Mouse (Mus musculus): ENCODE data around the gene Arf6. TPM values are rescaled to one million over a fixed set of nuclear protein-coding genes. Genes with fewer than 3 reads are reported as not detected.
A peak's percentile ranks its signal among the peaks of the same experiment; 100 is the strongest.
"Not testable (repeated sequence)": the region's sequence is repeated elsewhere in the genome, so short reads cannot be mapped to it uniquely, and the experiment has no call there.

Arf6 gene
- polyA plus RNA-seq, 1 experiment from 2014 or later = 33.8 TPM

GRCm38 (mm10) chr12:69378558-69379454, 6.9 kb downstream of the Arf6 start:
- TF ChIP-seq EP300 (IDR thresholded peaks at IDR 0.05; ENCODE audit: low read depth) = no peak
- no peak for TF ChIP-seq CTCF (IDR thresholded peaks at IDR 0.05; ENCODE audit: low read depth)
- 84% methylated on average over 11 of the region's 11 CpGs for WGBS (ENCODE audit: insufficient replicate concordance)
- Histone ChIP-seq H3K27ac (ENCODE audit: low read depth) (no peak overlapping the region), H3K4me2 (ENCODE audit: low read depth, low read length) (no peak overlapping the region), H3K9ac (replicated peaks) (no peak overlapping the region), H3K27me3 (ENCODE audit: insufficient read depth, low read length) (no peaks in the 10 kb centered on the region), H3K36me3 (replicated peaks; ENCODE audit: insufficient read depth, low read length) (peaks cover 3% of the 10 kb centered on the region; the same call in 1 of the 2 replicates), H3K4me3 (ENCODE audit: low read depth, low read length) (no peak overlapping the region), H3K9me3 (ENCODE audit: low read length) (no peaks in the 10 kb centered on the region), H3K4me1 (ENCODE audit: insufficient read depth) (peaks cover 13% of the 10 kb centered on the region; the same call in 1 of the 2 replicates)
- ATAC-seq (no peak), DNase-seq (no peak)

GRCm38 (mm10) chr12:69382880-69383279, 10.9 kb downstream of the Arf6 start:
- no peak for TF ChIP-seq EP300 (IDR thresholded peaks at IDR 0.05; ENCODE audit: low read depth)
- no peak for TF ChIP-seq CTCF (IDR thresholded peaks at IDR 0.05; ENCODE audit: low read depth)
- Histone ChIP-seq H3K9me3 (ENCODE audit: low read length) (no peaks in the 10 kb centered on the region), H3K4me1 (ENCODE audit: insufficient read depth) (peaks cover 7% of the 10 kb centered on the region), H3K4me2 (ENCODE audit: low read depth, low read length) (no peak overlapping the region), H3K27ac (ENCODE audit: low read depth) (no peak overlapping the region), H3K4me3 (ENCODE audit: low read depth, low read length) (no peak overlapping the region), H3K27me3 (ENCODE audit: insufficient read depth, low read length) (no peaks in the 10 kb centered on the region), H3K9ac (replicated peaks) (no peak overlapping the region), H3K36me3 (replicated peaks; ENCODE audit: insufficient read depth, low read length) (peaks cover 3% of the 10 kb centered on the region; the same call in 1 of the 2 replicates)
- DNase-seq (no peak), ATAC-seq (no peak)
- 70% methylated on average over 1 of the region's 1 CpGs for WGBS (ENCODE audit: insufficient replicate concordance)

- no peaks in the 10 kb centered on the region for H3K27me3 ChIP-seq (ENCODE audit: insufficient read depth, low read length)
- H3K27ac ChIP-seq (ENCODE audit: low read depth) = no peak overlapping the region
- TF ChIP-seq CTCF (IDR thresholded peaks at IDR 0.05; ENCODE audit: low read depth) = no peak
- H3K4me2 ChIP-seq (ENCODE audit: low read depth, low read length) = no peak overlapping the region
- no peak for ATAC-seq
- DNase-seq = no peak
- 82% methylated on average over 5 of the region's 5 CpGs for WGBS (ENCODE audit: insufficient replicate concordance)
- peaks cover 7% of the 10 kb centered on the region for H3K4me1 ChIP-seq (ENCODE audit: insufficient read depth)
- no peak overlapping the region for H3K4me3 ChIP-seq (ENCODE audit: low read depth, low read length)
- no peak overlapping the region for H3K9ac ChIP-seq (replicated peaks)
- no peaks in the 10 kb centered on the region for H3K36me3 ChIP-seq (replicated peaks; ENCODE audit: insufficient read depth, low read length)
- no peaks in the 10 kb centered on the region for H3K9me3 ChIP-seq (ENCODE audit: low read length)
Observed at GRCm38 (mm10) chr12:69384606-69385005, 12.7 kb downstream of the Arf6 start.

DNA sequence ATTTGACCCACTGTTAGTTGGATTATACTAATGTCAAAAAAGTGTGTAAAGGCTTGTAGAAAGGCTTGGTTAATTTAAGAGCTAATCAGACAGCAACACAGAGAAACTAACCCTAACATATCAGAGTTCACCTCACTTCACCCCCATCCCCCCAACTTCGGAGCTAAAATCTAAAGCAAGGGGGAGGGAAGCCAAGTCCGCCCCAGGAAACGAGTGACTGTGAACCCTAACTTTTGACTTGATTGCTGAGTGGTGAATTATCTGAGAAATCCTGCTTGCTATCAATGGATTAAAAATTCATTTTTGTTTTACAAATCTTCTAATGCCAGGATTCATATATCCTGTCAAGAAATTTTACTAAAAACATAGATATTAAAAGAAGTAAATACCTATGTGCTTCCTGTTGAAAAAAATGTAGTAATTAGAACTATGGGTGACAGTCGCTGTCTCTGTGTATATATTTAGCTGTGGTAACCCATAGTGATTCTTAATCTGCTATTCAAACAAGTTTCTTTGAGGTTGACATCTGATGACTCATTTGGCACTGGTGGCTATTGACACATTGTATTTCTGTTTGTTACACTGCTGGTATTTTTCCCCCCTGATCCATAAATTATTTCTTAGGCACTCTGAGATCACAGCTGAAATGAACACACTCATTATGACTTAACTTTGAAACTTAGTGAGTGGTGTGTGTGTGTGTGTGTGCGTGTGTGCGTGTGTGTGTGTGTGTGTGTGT, 13.8 kb downstream of the Arf6 start:
- Histone ChIP-seq H3K27ac (ENCODE audit: low read depth) (no peak overlapping the region), H3K9ac (replicated peaks) (no peak overlapping the region), H3K27me3 (ENCODE audit: insufficient read depth, low read length) (no peaks in the 10 kb centered on the region), H3K36me3 (replicated peaks; ENCODE audit: insufficient read depth, low read length) (no peaks in the 10 kb centered on the region), H3K4me1 (ENCODE audit: insufficient read depth) (peaks cover 7% of the 10 kb centered on the region), H3K4me2 (ENCODE audit: low read depth, low read length) (no peak overlapping the region), H3K4me3 (ENCODE audit: low read depth, low read length) (no peak overlapping the region), H3K9me3 (ENCODE audit: low read length) (no peaks in the 10 kb centered on the region)
- WGBS (ENCODE audit: insufficient replicate concordance) = 47% methylated on average over 6 of the region's 6 CpGs
- ATAC-seq (peak; percentile 60), DNase-seq (no peak)
- 0 out of 2 replicates have a peak, but pooled peaks have one; percentile 15 for TF ChIP-seq EP300 (IDR thresholded peaks at IDR 0.05; ENCODE audit: low read depth)
- TF ChIP-seq CTCF (IDR thresholded peaks at IDR 0.05; ENCODE audit: low read depth) = no peak

DNA sequence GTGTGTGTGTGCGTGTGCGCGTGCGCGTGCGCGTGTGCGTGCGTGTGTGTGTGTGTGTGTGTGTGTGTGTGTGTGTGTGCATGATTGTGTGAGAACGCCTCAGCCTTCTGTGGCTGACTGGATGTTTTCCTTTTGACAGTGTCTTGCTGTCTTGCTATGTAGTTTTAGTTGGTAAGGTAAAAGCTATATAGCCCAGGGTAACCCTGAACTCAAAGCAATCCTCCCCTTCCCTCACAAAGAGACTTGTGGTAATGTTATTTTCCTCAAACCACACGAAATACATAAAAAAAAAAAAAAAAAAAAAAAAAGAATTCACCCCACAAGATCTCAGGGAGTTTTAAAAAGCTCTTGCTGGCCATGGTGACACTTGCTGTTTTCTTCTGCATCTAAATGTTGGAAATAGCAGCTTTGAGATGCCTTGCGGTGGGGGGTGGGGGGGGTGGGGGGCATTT, 14.4 kb downstream of the Arf6 start:
- H3K9ac ChIP-seq (replicated peaks) = not testable (repeated sequence)
- 84% methylated on average over 12 of the region's 12 CpGs for WGBS (ENCODE audit: insufficient replicate concordance)

GRCm38 (mm10) chr12:69388321-69388869, 16.4 kb downstream of the Arf6 start:
- 91% methylated on average over 10 of the region's 10 CpGs for WGBS (ENCODE audit: insufficient replicate concordance)
- no peak overlapping the region for H3K9ac ChIP-seq (replicated peaks)
- H3K4me2 ChIP-seq (ENCODE audit: low read depth, low read length) = no peak overlapping the region
- H3K4me1 ChIP-seq (ENCODE audit: insufficient read depth) = peaks cover 3% of the 10 kb centered on the region; the same call in 1 of the 2 replicates
- H3K27me3 ChIP-seq (ENCODE audit: insufficient read depth, low read length) = no peaks in the 10 kb centered on the region
- no peak overlapping the region for H3K27ac ChIP-seq (ENCODE audit: low read depth)
- ATAC-seq = no peak
- H3K9me3 ChIP-seq (ENCODE audit: low read length) = no peaks in the 10 kb centered on the region
- no peak for DNase-seq
- no peaks in the 10 kb centered on the region for H3K36me3 ChIP-seq (replicated peaks; ENCODE audit: insufficient read depth, low read length)
- no peak overlapping the region for H3K4me3 ChIP-seq (ENCODE audit: low read depth, low read length)
- TF ChIP-seq EP300 (IDR thresholded peaks at IDR 0.05; ENCODE audit: low read depth) = no peak
- TF ChIP-seq CTCF (IDR thresholded peaks at IDR 0.05; ENCODE audit: low read depth) = no peak

More for the DNA sequence above, 14.4 kb downstream of the Arf6 start:
- H3K36me3 ChIP-seq (replicated peaks; ENCODE audit: insufficient read depth, low read length); DNase-seq; H3K4me3 ChIP-seq (ENCODE audit: low read depth, low read length); H3K4me1 ChIP-seq (ENCODE audit: insufficient read depth); H3K9me3 ChIP-seq (ENCODE audit: low read length); H3K27me3 ChIP-seq (ENCODE audit: insufficient read depth, low read length); H3K4me2 ChIP-seq (ENCODE audit: low read depth, low read length); H3K27ac ChIP-seq (ENCODE audit: low read depth); ATAC-seq: not testable (repeated sequence)

Data from liver, postnatal 0 days (tissue).